Mouse (Mus musculus) intestine, embryonic 16.5 days (tissue): Measurements from ENCODE around the gene Cnpy2. TPM values are rescaled to one million over a fixed set of nuclear protein-coding genes. Genes with fewer than 3 reads are reported as not detected.

ENCODE experiments used
- ATAC-seq: fragments of 200-750 bp; cut with Nextera tagmentation; 2 replicates; pipeline ENCODE4 v1.8.0; 2017; ENCODE audit warnings: moderate TSS enrichment, moderate library complexity
- H3K27ac ChIP-seq: fragments of 300-500 bp; sonication (generic); 2 replicates; pipeline ENCODE4 v1.5.1; 2014; ENCODE audit warnings: mild to moderate bottlenecking, low read length
- H3K27me3 ChIP-seq: fragments of 300-500 bp; sonication (generic); replicated peaks from 2 replicates; pipeline ENCODE4 v1.6.1; 2014; ENCODE audit warnings: low read length, control low read depth, mixed read lengths; ENCODE audit not compliant: control insufficient read depth, insufficient read depth
- H3K36me3 ChIP-seq: fragments of 300-500 bp; sonication (generic); 2 replicates; pipeline ENCODE4 v1.6.1; 2014; ENCODE audit warnings: low read length, control low read depth; ENCODE audit not compliant: control insufficient read depth, insufficient read depth
- H3K4me1 ChIP-seq: fragments of 300-500 bp; sonication (generic); 2 replicates; pipeline ENCODE4 v1.6.1; 2014; ENCODE audit warnings: low read length, control low read depth, mixed read lengths; ENCODE audit not compliant: control insufficient read depth, insufficient read depth
- H3K4me2 ChIP-seq: fragments of 300-500 bp; sonication (generic); 2 replicates; pipeline ENCODE4 v1.6.1; 2014; ENCODE audit warnings: low read depth, low read length, control low read depth
- H3K4me3 ChIP-seq: fragments of 300-500 bp; sonication (generic); 2 replicates; pipeline ENCODE4 v1.5.1; 2014; ENCODE audit warnings: mild to moderate bottlenecking, low read length
- H3K9ac ChIP-seq: fragments of 300-500 bp; sonication (generic); 2 replicates; pipeline ENCODE4 v1.6.1; 2014; ENCODE audit warnings: low read depth, low read length
- H3K9me3 ChIP-seq: fragments of 300-500 bp; sonication (generic); 2 replicates; pipeline ENCODE4 v1.6.1; 2016; ENCODE audit warnings: low read length, control low read depth; ENCODE audit not compliant: control insufficient read depth
- WGBS: fragments of 180-500 bp; shearing (Covaris S2); extraction: QIAGEN DNeasy Blood & Tissue Kit; methylation state at CpG from one replicate; pipeline ENCODE4 v1.1.7; 2014; 5-methylcytosine and 5-hydroxymethylcytosine counted together
- polyA plus RNA-seq: library from polyadenylated mRNA; unstranded; fragments of >200 nt; fragmentation: Nextera tagmentation; extraction: Ambion mirVana; gene quantifications from 2 replicates; pipeline ENCODE4 v1.2.1, GENCODE M21; 2015

The Cnpy2 gene
- polyA plus RNA-seq, 1 experiment from 2014 or later = 297 TPM

- no peak overlapping the region for H3K4me2 ChIP-seq
- H3K4me3 ChIP-seq = no peak overlapping the region
- no peak overlapping the region for H3K27ac ChIP-seq
- WGBS = 85% methylated on average over 8 of the region's 8 CpGs
- H3K9me3 ChIP-seq = no peaks in the 10 kb centered on the region
- H3K36me3 ChIP-seq = peaks cover 5% of the 10 kb centered on the region
- H3K4me1 ChIP-seq = peaks cover 9% of the 10 kb centered on the region
- H3K9ac ChIP-seq = no peak overlapping the region
- no peak for ATAC-seq
- no peaks in the 10 kb centered on the region for H3K27me3 ChIP-seq
These were observed 25.3 kb downstream of the Cnpy2 start for GRCm38 (mm10) chr10:128347541-128347940.

GRCm38 (mm10) chr10:128358796-128359195 lies 36.5 kb downstream of the Cnpy2 start:
- H3K27me3 ChIP-seq = no peaks in the 10 kb centered on the region
- no peaks in the 10 kb centered on the region for H3K9me3 ChIP-seq
- no peak overlapping the region for H3K4me2 ChIP-seq
- H3K27ac ChIP-seq = no peak overlapping the region
- 54% methylated on average over 2 of the region's 2 CpGs for WGBS
- H3K9ac ChIP-seq = no peak overlapping the region
- peaks cover 20% of the 10 kb centered on the region for H3K36me3 ChIP-seq
- ATAC-seq = no peak
- no peak overlapping the region for H3K4me3 ChIP-seq
- no peaks in the 10 kb centered on the region for H3K4me1 ChIP-seq

DNA sequence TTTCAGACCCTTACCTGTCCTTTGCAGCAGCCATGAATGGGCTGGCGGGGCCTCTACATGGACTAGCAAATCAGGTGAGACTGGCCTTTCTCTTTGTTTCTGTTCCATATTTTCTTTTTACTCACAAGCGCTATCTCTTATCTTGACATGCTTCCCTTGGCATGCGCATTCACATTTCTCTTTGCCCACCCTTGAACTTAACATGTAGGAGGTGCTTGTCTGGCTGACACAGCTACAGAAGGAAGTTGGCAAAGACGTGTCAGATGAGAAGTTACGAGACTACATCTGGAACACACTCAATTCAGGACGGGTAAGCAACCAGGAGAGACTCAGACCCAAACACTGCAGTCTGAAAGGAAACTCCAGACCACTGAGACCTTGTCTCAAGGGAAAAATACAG lies 37.0 kb downstream of the Cnpy2 start:
- WGBS = 90% methylated on average over 6 of the region's 6 CpGs
- Histone ChIP-seq H3K4me2 (no peak overlapping the region), H3K4me1 (no peaks in the 10 kb centered on the region), H3K36me3 (peaks cover 17% of the 10 kb centered on the region), H3K4me3 (no peak overlapping the region), H3K9me3 (no peaks in the 10 kb centered on the region), H3K27ac (no peak overlapping the region), H3K9ac (no peak overlapping the region), H3K27me3 (no peaks in the 10 kb centered on the region)
- no peak for ATAC-seq

DNA sequence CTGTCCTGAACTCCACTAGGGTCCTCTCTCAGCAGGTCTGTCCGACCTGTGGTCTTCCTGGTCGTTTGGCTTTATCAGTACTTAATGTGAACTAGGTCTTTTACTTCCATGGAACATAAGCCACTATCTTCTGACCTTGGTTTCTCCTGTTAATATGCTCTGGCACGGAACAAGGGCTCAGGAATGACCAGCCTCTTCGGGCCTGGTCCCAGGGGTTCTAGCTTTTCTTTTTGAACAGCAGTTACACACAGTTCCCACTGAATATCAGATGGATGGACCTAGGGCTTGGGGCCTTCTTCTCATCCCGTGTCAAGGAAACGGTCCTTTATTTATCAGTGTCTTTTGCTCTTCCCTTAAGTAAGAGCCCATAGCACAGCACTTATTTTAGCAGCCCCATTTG lies 39.6 kb downstream of the Cnpy2 start:
- Histone ChIP-seq H3K4me3 (no peak overlapping the region), H3K9me3 (no peaks in the 10 kb centered on the region), H3K27ac (no peak overlapping the region), H3K27me3 (no peaks in the 10 kb centered on the region), H3K4me1 (no peaks in the 10 kb centered on the region), H3K4me2 (no peak overlapping the region), H3K9ac (no peak overlapping the region), H3K36me3 (peaks cover 17% of the 10 kb centered on the region)
- whole genome bisulfite sequencing = 90% methylated on average over 6 of the region's 6 CpGs
- no peak for ATAC-seq

DNA sequence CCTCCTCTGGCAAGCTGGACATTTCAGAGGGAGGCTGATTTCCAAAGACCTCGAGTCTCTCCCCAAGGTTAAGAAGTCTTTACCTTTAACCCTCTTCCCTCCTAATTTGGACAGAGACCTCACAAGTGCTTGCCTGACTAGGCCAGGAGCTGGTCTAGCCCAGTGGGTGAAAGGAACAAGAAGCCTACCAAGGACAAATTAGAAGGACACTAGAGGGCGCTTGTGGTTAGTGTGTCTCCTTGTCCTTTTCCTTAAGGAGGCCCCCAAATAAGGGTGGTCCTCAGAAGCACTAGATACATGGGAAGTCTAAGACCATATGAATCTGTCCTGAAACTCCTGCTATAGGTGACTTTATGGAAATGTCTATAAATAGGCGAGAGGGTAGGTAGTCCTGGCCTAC lies 40.3 kb downstream of the Cnpy2 start:
- no peaks in the 10 kb centered on the region for H3K9me3 ChIP-seq
- H3K4me3 ChIP-seq = no peak overlapping the region
- H3K4me1 ChIP-seq = no peaks in the 10 kb centered on the region
- H3K9ac ChIP-seq = no peak overlapping the region
- ATAC-seq = 0 out of 2 replicates have a peak, but pooled peaks have one; percentile 21
- no peak overlapping the region for H3K27ac ChIP-seq
- no peak overlapping the region for H3K4me2 ChIP-seq
- 49% methylated on average over 3 of the region's 3 CpGs for WGBS
- no peaks in the 10 kb centered on the region for H3K27me3 ChIP-seq
- H3K36me3 ChIP-seq = peaks cover 17% of the 10 kb centered on the region

- Histone ChIP-seq H3K27me3 (no peaks in the 10 kb centered on the region), H3K9ac (peak overlapping the region; percentile 76), H3K4me2 (peak overlapping the region; percentile 88), H3K9me3 (no peaks in the 10 kb centered on the region), H3K4me3 (peak overlapping the region; percentile 72), H3K27ac (peak overlapping the region; percentile 91), H3K36me3 (no peaks in the 10 kb centered on the region), H3K4me1 (peaks cover 6% of the 10 kb centered on the region; the same call in 1 of the 2 replicates)
- no peak; the same call in 1 of the 2 replicates for ATAC-seq
- 19% methylated on average over 19 of the region's 19 CpGs for WGBS
These were observed 45.7 kb downstream of the Cnpy2 start for GRCm38 (mm10) chr10:128367899-128368401.

GRCm38 (mm10) chr10:128368402-128369217 lies 46.4 kb downstream of the Cnpy2 start, which contains the start of gene Coq10a:
TSS of gene Coq10a (minus strand) at chr10:128368997.
- Histone ChIP-seq H3K4me1 (peaks cover 6% of the 10 kb centered on the region; the same call in 1 of the 2 replicates), H3K27me3 (no peaks in the 10 kb centered on the region), H3K27ac (peak within 1 kb of the TSS; percentile 91), H3K9me3 (no peaks in the 10 kb centered on the region), H3K36me3 (no peaks in the 10 kb centered on the region), H3K9ac (peak within 1 kb of the TSS; percentile 76), H3K4me3 (peak within 1 kb of the TSS; percentile 72), H3K4me2 (peak within 1 kb of the TSS; percentile 88)
- under 1% methylated on average over 87 of the region's 87 CpGs for WGBS
- peak; percentile 93 for ATAC-seq

GRCm38 (mm10) chr10:128369218-128369543 lies 46.9 kb downstream of the Cnpy2 start:
- Histone ChIP-seq H3K27ac (peak overlapping the region; percentile 91), H3K36me3 (no peaks in the 10 kb centered on the region), H3K27me3 (no peaks in the 10 kb centered on the region), H3K4me3 (peak overlapping the region; percentile 72), H3K9ac (peak overlapping the region; percentile 76), H3K9me3 (no peaks in the 10 kb centered on the region), H3K4me1 (peaks cover 6% of the 10 kb centered on the region; the same call in 1 of the 2 replicates), H3K4me2 (peak overlapping the region; percentile 88)
- WGBS = 4% methylated on average over 9 of the region's 9 CpGs
- ATAC-seq = no peak

GRCm38 (mm10) chr10:128369599-128369998 lies 47.3 kb downstream of the Cnpy2 start:
- H3K4me2 ChIP-seq = peak overlapping the region; percentile 88
- peak overlapping the region; percentile 76 for H3K9ac ChIP-seq
- H3K36me3 ChIP-seq = no peaks in the 10 kb centered on the region
- no peaks in the 10 kb centered on the region for H3K27me3 ChIP-seq
- ATAC-seq = no peak
- WGBS = 67% methylated on average over 6 of the region's 6 CpGs
- H3K27ac ChIP-seq = peak overlapping the region; percentile 91
- no peaks in the 10 kb centered on the region for H3K9me3 ChIP-seq
- H3K4me1 ChIP-seq = peaks cover 6% of the 10 kb centered on the region; the same call in 1 of the 2 replicates
- H3K4me3 ChIP-seq = peak overlapping the region; percentile 72; the same call in 1 of the 2 replicates
